Comparison of ENCODE assay signal across 13 mouse cellular contexts in genomic region chr4:140030040-140030386, GRCm38 (mm10).
DNase-seq lines count a peak whose midpoint lies in the region; ATAC-seq and TF ChIP-seq lines count a peak whose summit lies in the region.
"Had no signal": no experiment of that assay in that cellular context is flagged by ENCODE, and none has a peak within 500 bp of the region (broad histone marks: within the 10 kb centered on the region; RNA-seq: fewer than 3 reads in every experiment).

No protein-coding gene starts in this region.

- H3K36me3 ChIP-seq in heart, embryonic 10.5 days: no peaks in the 10 kb centered on the region
- no peaks in the 10 kb centered on the region; the same call in 1 of the 2 replicates for H3K36me3 ChIP-seq in midbrain, postnatal 0 days (ENCODE audit: insufficient read depth, low read length)
- no peaks in the 10 kb centered on the region for H3K36me3 ChIP-seq in heart, adult 2 months (ENCODE audit: control insufficient read depth, insufficient read depth, low read length)
- H3K36me3 ChIP-seq: limb, embryonic 13.5 days had no signal

- H3K4me1 ChIP-seq in heart, embryonic 10.5 days: peaks cover 3% of the 10 kb centered on the region; the same call in 1 of the 2 replicates
- 0 out of 2 replicates have a peak, but pooled peaks cover 4% of the 10 kb centered on the region for H3K4me1 ChIP-seq in midbrain, postnatal 0 days (ENCODE audit: insufficient read depth, low read length)
- H3K4me1 ChIP-seq in heart, adult 2 months (ENCODE audit: control insufficient read depth, insufficient read depth, low read length): no peaks in the 10 kb centered on the region

- H3K27ac ChIP-seq in heart, embryonic 10.5 days: no peak overlapping the region
- 0 out of 2 replicates have a peak overlapping the region, but pooled peaks have one; percentile 43 for H3K27ac ChIP-seq in midbrain, postnatal 0 days (ENCODE audit: low read depth, low read length)
- H3K27ac ChIP-seq in heart, adult 2 months: no peak overlapping the region
- H3K27ac ChIP-seq: limb, embryonic 13.5 days; macrophage had no signal

- peak; percentile 8 to 24 for DNase-seq in heart, postnatal 10 days
- DNase-seq in heart, embryonic 10.5 days (ENCODE audit: low spot score): no peak
- DNase-seq in embryo, embryonic 10.5 days (ENCODE audit: low spot score): peak; percentile 42
- peak; percentile 29 to 47 for DNase-seq in frontal cortex, postnatal 14 days (ENCODE audit: low spot score in 2 of 2)
- DNase-seq in midbrain, postnatal 0 days (ENCODE audit: low spot score): peak; percentile 74
- DNase-seq in kidney, adult 8-10 months: no peak
- DNase-seq in heart, adult 2 months: no peak
- DNase-seq: B cell, adult 2 months; kidney, adult 2 months had no signal

- WGBS in heart, embryonic 10.5 days: 70% methylated on average over 5 of the region's 5 CpGs
- 17% methylated on average over 5 of the region's 5 CpGs for WGBS in midbrain, postnatal 0 days
- WGBS in heart, adult 2 months: 59% methylated on average over 5 of the region's 5 CpGs

- ATAC-seq in midbrain, postnatal 0 days (ENCODE audit: low FRiP score): peak; percentile 56; the same call in 1 of the 2 replicates
- ATAC-seq in erythroblast, adult 5-6 weeks (replicated peaks; ENCODE audit: low FRiP score, poor library complexity, severe bottlenecking): no peak
- ATAC-seq: Patski had no signal

- H3K79me2 ChIP-seq in heart, adult 2 months (replicated peaks; ENCODE audit: control insufficient read depth, insufficient read depth, low read length): no peaks in the 10 kb centered on the region

- TF ChIP-seq EP300 in heart, adult 2 months (IDR thresholded peaks at IDR 0.05; ENCODE audit: insufficient read depth, low read depth, low read length): no peak

- TF ChIP-seq POLR2A in heart, adult 2 months (IDR thresholded peaks at IDR 0.05; ENCODE audit: insufficient read depth, low read depth, low read length): no peak

- H3K9me3 ChIP-seq in heart, embryonic 10.5 days: no peaks in the 10 kb centered on the region
- H3K9me3 ChIP-seq in midbrain, postnatal 0 days (ENCODE audit: low read length): no peaks in the 10 kb centered on the region

- TF ChIP-seq CTCF in midbrain, postnatal 0 days (IDR thresholded peaks at IDR 0.05): no peak
- TF ChIP-seq CTCF in heart, adult 2 months (IDR thresholded peaks at IDR 0.05): no peak

- H3K4me2 ChIP-seq in midbrain, postnatal 0 days (ENCODE audit: low read depth, low read length, poor library complexity, severe bottlenecking): no peak overlapping the region
- H3K4me2 ChIP-seq: limb, embryonic 13.5 days had no signal

- H3K9ac ChIP-seq in midbrain, postnatal 0 days (replicated peaks; ENCODE audit: low read length, poor library complexity, severe bottlenecking): 0 out of 2 replicates have a peak overlapping the region, but pooled peaks have one; percentile 8
- no peak overlapping the region for H3K9ac ChIP-seq in heart, adult 2 months (ENCODE audit: low read depth, low read length)
- H3K9ac ChIP-seq: limb, embryonic 13.5 days had no signal

- intact Hi-C loops in heart, postnatal 10 days (cut with DNase I): no loop called here
- intact Hi-C loops in heart, adult 2 months (cut with DNase I): no loop called here

- peaks cover 49% of the 10 kb centered on the region for H3K27me3 ChIP-seq in heart, embryonic 10.5 days (ENCODE audit: insufficient read depth, poor library complexity, severe bottlenecking)
- no peaks in the 10 kb centered on the region for H3K27me3 ChIP-seq in midbrain, postnatal 0 days (ENCODE audit: insufficient read depth, low read length)
- no peaks in the 10 kb centered on the region; the same call in 1 of the 2 replicates for H3K27me3 ChIP-seq in heart, adult 2 months (ENCODE audit: control insufficient read depth, insufficient read depth, low read length)

- no peak overlapping the region for H3K4me3 ChIP-seq in heart, embryonic 10.5 days
- H3K4me3 ChIP-seq in midbrain, postnatal 0 days (ENCODE audit: low read depth, low read length): no peak overlapping the region
- H3K4me3 ChIP-seq in heart, adult 2 months: no peak overlapping the region
- H3K4me3 ChIP-seq: limb, embryonic 13.5 days had no signal

Comparison
In these comparisons a context has a peak if more than half of its experiments do, and no peak if none do; other contexts are left out.
1. DNase-seq: peak in heart, postnatal 10 days (2 of 2), embryo, embryonic 10.5 days (single experiment), frontal cortex, postnatal 14 days (2 of 2) and midbrain, postnatal 0 days (single experiment); none in heart, embryonic 10.5 days (single experiment), kidney, adult 8-10 months (0 of 2) and heart, adult 2 months (0 of 2).